Mouse (Mus musculus) spleen, adult 2 months (tissue): ENCODE data around the gene Nuak1. TPM values are rescaled to one million over a fixed set of nuclear protein-coding genes. Genes with fewer than 3 reads are reported as not detected.

Experiments
- DNase-seq, 2 experiments: peaks; one replicate each; pipeline versions ENCODE4 v3.0.0 to v3.0.0-alpha.2; 2012 to 2021; ENCODE audit warnings: low spot score in 2 of 2, low read depth in 1 of 2
- H3K27ac ChIP-seq: fragments of 200-500 bp; 2 replicates; pipeline ENCODE4 v1.5.1; 2012; ENCODE audit warnings: low read length, inconsistent platforms; ENCODE audit not compliant: insufficient read depth
- H3K27me3 ChIP-seq: fragments of 200-500 bp; 2 replicates; pipeline ENCODE4 v1.6.1; 2012; ENCODE audit warnings: mild to moderate bottlenecking, moderate library complexity, low read length, inconsistent platforms; ENCODE audit not compliant: control insufficient read depth, insufficient read depth
- H3K36me3 ChIP-seq: fragments of 200-500 bp; 2 replicates; pipeline ENCODE4 v1.6.1; 2012; ENCODE audit warnings: mild to moderate bottlenecking, low read length, inconsistent platforms; ENCODE audit not compliant: control insufficient read depth, insufficient read depth
- H3K4me1 ChIP-seq: fragments of 200-500 bp; 2 replicates; pipeline ENCODE4 v1.6.1; 2011; ENCODE audit warnings: inconsistent platforms; ENCODE audit not compliant: control insufficient read depth, insufficient read depth, insufficient read length
- H3K4me3 ChIP-seq: fragments of 200-500 bp; 2 replicates; pipeline ENCODE4 v1.5.1; 2011; ENCODE audit warnings: mild to moderate bottlenecking, inconsistent platforms; ENCODE audit not compliant: insufficient read depth, insufficient read length; ENCODE audit errors: extremely low read depth
- CTCF ChIP-seq: fragments of 200-500 bp; IDR thresholded peaks from 2 replicates; pipeline ENCODE4 v1.5.1; 2011; ENCODE audit warnings: mild to moderate bottlenecking, inconsistent platforms; ENCODE audit not compliant: insufficient read depth, insufficient read length, insufficient replicate concordance; ENCODE audit errors: extremely low read depth
- POLR2A ChIP-seq: fragments of 200-500 bp; IDR thresholded peaks from 2 replicates; pipeline ENCODE4 v1.6.1; 2011; ENCODE audit warnings: low read depth, low read length, inconsistent platforms
- WGBS: fragments of 180-500 bp; shearing (Covaris S2); methylation state at CpG from one replicate; pipeline ENCODE4 v1.1.7; 2018; 5-methylcytosine and 5-hydroxymethylcytosine counted together
- polyA plus RNA-seq: library from polyadenylated mRNA; depleted of rRNA; stranded (reverse); fragments of >200 nt; gene quantifications from 2 replicates; pipeline ENCODE4 v1.2.3, GENCODE M21; 2012

Nuak1 gene
- polyA plus RNA-seq, 1 experiment: 7.0 TPM

GRCm38 (mm10) chr10:84372161-84373095 lies 68.0 kb downstream of the Nuak1 start:
- TF ChIP-seq CTCF (no peak), POLR2A (no peak)

GRCm38 (mm10) chr10:84371681-84372160 lies 68.7 kb downstream of the Nuak1 start:
- H3K27me3 ChIP-seq: no peaks in the 10 kb centered on the region
- no peaks in the 10 kb centered on the region for H3K4me1 ChIP-seq
- H3K36me3 ChIP-seq: no peaks in the 10 kb centered on the region
- DNase-seq: no peak
- no peak overlapping the region for H3K4me3 ChIP-seq
- TF ChIP-seq POLR2A (no peak), CTCF (no peak)
- WGBS: 56% methylated on average over 10 of the region's 10 CpGs
- H3K27ac ChIP-seq: no peak overlapping the region

More at GRCm38 (mm10) chr10:84372161-84373095, 68.0 kb downstream of the Nuak1 start:
- no peaks in the 10 kb centered on the region for H3K27me3 ChIP-seq
- H3K4me3 ChIP-seq: no peak overlapping the region
- H3K4me1 ChIP-seq: no peaks in the 10 kb centered on the region
- 82% methylated on average over 18 of the region's 18 CpGs for WGBS
- H3K36me3 ChIP-seq: no peaks in the 10 kb centered on the region
- no peak for DNase-seq
- no peak overlapping the region for H3K27ac ChIP-seq

GRCm38 (mm10) chr10:84371230-84371629 lies 69.2 kb downstream of the Nuak1 start:
- Histone ChIP-seq H3K27ac (no peak overlapping the region), H3K4me1 (no peaks in the 10 kb centered on the region), H3K36me3 (no peaks in the 10 kb centered on the region), H3K27me3 (no peaks in the 10 kb centered on the region), H3K4me3 (no peak overlapping the region)
- WGBS: 82% methylated on average over 4 of the region's 4 CpGs
- no peak for DNase-seq
- TF ChIP-seq CTCF (no peak), POLR2A (no peak)

GRCm38 (mm10) chr10:84369646-84370314 lies 70.6 kb downstream of the Nuak1 start:
- Histone ChIP-seq H3K36me3 (no peaks in the 10 kb centered on the region), H3K4me3 (no peak overlapping the region), H3K27ac (no peak overlapping the region), H3K27me3 (no peaks in the 10 kb centered on the region), H3K4me1 (no peaks in the 10 kb centered on the region)
- no peak for DNase-seq
- WGBS: 77% methylated on average over 11 of the region's 11 CpGs
- no peak for TF ChIP-seq CTCF

GRCm38 (mm10) chr10:84368185-84368584 lies 72.2 kb downstream of the Nuak1 start:
- TF ChIP-seq POLR2A (no peak), CTCF (no peak)
- Histone ChIP-seq H3K36me3 (no peaks in the 10 kb centered on the region), H3K4me3 (no peak overlapping the region), H3K4me1 (no peaks in the 10 kb centered on the region), H3K27ac (no peak overlapping the region), H3K27me3 (no peaks in the 10 kb centered on the region)
- 93% methylated on average over 3 of the region's 3 CpGs for WGBS
- DNase-seq: no peak

- TF ChIP-seq CTCF: no peak
- 88% methylated on average over 7 of the region's 7 CpGs for WGBS
These were observed 75.1 kb downstream of the Nuak1 start for GRCm38 (mm10) chr10:84365166-84365865.

More at GRCm38 (mm10) chr10:84365166-84365865, 75.1 kb downstream of the Nuak1 start:
- Histone ChIP-seq H3K36me3 (no peaks in the 10 kb centered on the region), H3K27me3 (no peaks in the 10 kb centered on the region), H3K4me1 (no peaks in the 10 kb centered on the region), H3K27ac (no peak overlapping the region), H3K4me3 (no peak overlapping the region)
- no peak for DNase-seq
